Mouse (Mus musculus) embryo, embryonic 11.5 days (tissue): ENCODE results near the gene Gm17087.

Source experiments
- DNase-seq: peaks from one replicate; pipeline ENCODE4 v3.0.0-alpha.2; 2012; ENCODE audit warnings: low read depth, low spot score

The Gm17087 gene

DNA sequence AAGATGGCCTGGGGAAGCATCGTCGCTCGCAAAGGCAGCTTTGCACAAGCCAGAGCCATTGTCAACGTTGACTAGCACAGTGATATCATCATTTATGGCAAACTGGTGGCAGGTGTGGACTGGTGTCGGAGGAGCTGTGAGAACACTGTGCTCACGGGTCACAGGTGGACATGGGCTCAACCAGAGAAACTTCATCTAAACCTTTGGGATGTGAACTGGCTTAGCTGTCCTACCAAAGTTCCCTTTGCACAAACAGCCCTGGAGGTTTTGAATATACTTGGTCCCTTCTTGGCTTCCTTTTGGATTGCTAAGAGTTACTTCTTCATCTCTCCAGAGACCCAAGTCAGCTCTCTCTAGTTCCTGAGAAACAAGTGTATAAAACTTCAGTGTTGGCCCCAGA is at the start of gene Gm17087:
Gm17087 (minus strand) TSS at position 101 of the 400 bp plus-strand sequence.
- DNase-seq = no peak

DNA sequence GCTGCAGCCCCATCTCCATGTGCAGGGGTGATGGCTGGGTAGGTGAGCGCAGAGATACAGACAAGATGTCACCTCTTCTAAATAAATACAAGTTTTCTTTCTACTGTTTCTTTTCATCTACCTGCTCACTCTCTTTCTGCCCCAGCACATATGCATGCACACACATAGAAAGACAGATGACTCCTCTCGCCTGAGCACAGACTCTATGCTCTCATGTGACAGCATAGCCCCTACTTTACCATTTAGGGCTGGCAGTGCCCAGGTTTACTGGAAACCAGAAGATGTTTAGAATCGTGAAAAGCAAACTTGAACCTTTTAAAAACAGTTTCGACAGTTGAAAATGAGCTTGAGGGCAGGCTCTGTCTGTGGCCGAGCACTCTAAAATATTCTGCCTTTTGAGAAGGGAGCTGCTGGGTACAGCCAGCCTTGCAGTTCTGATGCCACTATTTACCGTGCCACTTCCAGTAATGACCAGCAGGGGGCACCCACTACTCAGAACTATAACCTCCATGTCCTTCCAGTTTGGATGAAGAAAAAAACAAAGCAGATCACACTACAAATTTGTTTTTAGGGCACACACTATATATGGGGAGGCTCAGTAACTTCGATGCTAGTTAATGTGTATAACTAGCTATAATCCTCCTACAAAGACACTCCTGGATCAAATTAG is 47.3 kb upstream of the Gm17087 start:
- DNase-seq = peak; percentile 76

DNA sequence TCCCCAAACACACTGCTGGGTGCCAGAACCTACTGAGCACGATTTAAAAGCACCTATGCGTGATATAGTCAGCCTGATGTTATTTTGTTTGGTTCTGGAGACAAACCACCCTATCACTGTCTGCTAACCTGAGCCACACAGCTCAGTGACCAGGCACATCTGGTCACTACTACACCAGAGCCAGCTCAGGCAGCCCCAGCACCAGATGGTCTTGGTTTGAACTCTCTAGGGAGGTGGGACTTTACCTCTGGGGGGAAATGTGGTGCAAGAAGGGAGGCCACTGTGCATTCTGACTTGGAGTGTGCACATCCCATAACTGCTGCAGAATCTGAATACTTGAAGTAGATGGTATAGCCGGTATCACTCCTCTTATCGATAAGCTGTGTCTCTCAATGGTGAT is 45.2 kb upstream of the Gm17087 start:
- DNase-seq = no peak

- DNase-seq = no peak
Observed at GRCm38 (mm10) chr17:8606695-8607094, 39.9 kb upstream of the Gm17087 start.

DNA sequence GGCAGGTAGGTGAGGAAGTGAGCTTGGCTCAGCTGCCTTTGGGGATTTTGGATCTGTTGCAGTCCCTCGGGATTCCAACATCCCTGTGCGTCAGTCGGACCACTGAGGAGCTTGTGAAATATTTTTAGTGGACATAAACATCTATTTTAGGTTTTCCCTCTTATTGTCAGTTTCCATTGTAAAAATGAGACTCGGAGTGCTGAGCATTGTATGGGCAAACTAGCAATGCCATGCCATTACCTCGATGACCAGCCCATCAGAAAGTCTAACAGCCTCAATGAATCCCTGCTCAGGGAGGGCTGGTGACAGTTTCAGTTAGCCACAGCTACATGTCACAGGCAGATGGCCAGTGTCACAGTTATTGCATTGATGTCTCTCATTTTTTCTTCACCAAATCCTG is 39.2 kb upstream of the Gm17087 start:
- DNase-seq = no peak

GRCm38 (mm10) chr17:8602976-8603375 is 36.2 kb upstream of the Gm17087 start:
- no peak for DNase-seq

GRCm38 (mm10) chr17:8597790-8598189 is 31.0 kb upstream of the Gm17087 start:
- DNase-seq = peak; percentile 46

DNA sequence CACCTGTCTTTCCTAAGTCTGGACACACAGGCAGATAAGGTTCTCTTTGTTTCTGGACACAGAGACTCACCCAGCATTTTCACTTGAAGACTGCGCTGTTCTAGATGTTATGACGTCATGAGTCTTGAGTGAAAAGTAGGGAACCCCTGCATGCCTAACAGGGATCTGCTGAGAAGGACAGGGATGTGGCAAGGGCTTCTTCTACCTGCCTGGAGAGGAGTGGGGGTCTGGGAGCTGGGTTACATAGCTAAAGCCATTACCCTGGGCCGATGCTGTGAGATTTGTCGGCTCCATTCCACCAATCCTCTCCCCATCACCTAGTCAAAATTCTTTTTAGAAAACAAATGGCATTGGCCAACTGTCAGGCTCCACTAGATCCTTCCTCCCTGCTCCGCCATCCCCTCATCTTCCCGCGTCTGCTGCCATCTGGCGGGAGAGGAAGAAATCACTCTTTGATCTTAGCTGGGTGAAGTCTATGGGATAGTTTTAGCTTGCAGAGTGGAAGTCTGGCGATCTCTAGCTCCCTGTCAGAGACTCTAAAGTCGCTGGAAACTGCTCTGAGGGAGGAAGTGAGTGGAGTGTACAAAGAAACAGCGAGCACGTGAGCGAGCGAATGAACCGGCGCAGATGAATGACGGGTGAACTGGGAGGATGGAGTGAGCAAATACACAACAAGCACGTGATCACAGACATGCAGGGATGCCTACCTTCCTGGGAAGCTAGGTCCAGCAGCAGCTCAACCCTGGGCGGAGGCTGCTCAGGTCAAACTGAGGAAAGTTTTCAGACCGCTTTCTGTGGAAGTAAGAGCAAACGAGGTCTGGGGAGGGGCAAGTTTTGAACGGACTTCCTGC is 25.9 kb upstream of the Gm17087 start:
- DNase-seq = peak; percentile 64

GRCm38 (mm10) chr17:8581579-8581978 is 14.8 kb upstream of the Gm17087 start:
- no peak for DNase-seq

DNA sequence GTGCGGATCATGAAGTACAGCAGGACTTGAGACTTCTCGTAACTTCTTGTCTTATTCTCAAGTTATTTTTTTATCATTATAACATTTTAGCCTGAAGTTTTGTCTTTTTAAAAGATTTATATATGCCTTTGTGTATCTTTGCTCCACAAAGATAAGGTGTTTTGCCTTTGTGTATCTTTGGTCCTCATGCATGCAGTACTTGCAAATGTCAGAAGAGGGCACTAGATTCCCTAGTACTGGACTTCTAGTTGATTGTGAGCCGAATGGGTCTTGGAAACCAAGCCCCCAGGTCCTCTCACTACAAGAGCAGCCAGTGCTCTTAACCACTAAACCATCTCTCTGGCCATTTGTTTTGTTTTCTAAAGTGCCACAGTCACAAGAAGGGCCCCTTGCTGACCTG is 13.6 kb upstream of the Gm17087 start:
- DNase-seq = no peak

DNA sequence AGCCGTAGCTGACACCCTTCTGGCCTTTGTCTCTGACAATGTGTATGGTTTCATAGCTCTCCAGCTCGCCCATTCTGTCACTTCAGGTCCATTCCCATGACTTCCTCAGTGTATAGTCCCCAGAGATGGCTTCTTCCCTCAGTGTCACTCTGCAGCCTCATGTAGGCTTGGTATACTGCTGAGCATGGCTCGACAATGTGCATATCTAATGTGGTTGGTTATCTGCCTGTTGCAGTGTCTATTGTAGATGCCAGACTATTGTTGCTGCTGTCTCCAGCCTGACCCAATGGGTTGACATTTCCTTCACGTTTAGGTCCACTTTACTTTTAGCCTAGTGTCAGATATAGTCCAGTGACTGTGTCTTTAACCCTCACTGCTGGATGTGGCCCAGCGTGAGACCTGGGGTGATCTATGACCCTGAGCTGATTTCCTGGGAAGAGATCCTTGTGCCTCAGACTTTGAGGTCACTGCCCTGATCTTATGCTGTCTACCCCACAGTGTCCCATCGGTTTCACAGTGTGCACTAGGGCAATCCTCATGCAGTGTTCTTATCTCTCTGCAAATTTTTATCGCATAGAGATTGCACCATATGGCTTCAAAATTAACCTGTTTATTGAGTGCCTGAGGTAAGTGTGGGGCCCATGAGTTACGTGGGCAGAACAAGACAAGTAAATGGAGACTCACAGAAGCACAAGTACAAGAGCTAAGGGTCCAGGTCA is 7.0 kb upstream of the Gm17087 start:
- no peak for DNase-seq

GRCm38 (mm10) chr17:8562886-8563280 is 3.9 kb downstream of the Gm17087 start:
- DNase-seq = no peak

DNA sequence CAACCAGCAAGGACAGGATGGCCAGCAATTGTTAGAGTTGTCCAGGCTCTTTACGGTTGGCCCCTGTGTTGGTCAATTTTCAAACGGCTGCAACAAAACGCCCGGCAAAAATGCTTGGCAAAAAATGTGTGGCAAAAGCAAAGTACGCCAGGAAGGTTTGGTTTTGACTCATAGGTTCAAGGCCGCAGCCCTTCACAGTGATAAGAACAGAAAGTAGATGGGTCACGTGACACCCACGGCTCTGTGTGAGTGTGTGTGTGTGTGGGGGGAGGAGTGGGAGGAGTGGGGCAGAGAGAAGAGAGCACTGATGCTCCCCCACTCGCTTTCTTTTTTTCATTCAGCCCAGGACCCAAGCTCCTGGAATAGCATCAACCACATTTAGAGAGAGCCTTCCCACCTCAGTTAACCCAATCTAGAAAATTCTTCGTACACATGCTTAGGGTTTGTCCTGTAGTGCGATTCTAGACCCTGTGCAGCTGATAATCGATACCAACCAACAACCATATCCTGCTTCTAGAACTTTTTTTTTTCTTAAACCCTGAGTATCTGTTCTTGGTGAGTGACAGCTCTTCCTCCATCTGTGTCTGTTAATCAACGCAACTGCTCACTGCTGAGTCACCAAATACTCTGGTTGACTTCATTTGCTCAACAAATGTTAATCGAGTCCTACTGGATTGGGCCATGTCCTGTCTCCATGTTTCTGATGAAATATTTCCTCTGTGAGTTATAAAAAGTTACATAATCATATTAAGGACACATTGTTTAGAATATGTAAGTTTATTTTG is 4.5 kb downstream of the Gm17087 start:
- DNase-seq = no peak

- DNase-seq = no peak
Observed at GRCm38 (mm10) chr17:8557926-8558325, 8.8 kb downstream of the Gm17087 start.

DNA sequence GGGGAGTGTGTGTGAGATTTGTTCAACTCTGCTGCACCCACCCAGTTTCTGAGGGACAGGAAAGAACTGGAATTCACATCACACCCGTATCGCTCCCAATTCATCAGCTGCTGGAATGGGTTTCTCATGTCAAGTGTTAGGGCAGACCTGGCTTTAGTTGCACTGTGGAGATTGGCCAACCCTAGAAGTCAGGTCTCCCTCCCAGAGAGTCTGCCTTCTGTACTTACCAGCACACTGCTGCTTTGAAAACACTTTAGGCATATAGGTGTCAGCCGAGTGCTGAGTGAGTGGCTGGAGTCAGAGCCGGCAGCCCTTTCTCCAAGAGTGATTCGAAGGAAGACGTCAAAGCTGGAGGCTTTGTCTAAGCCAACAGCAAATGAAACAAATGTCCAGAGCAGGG is 10.5 kb downstream of the Gm17087 start:
- DNase-seq = no peak

- DNase-seq = no peak
Observed at GRCm38 (mm10) chr17:8555785-8556184, 11.0 kb downstream of the Gm17087 start.

- DNase-seq = no peak
Observed at GRCm38 (mm10) chr17:8554219-8554618, 12.5 kb downstream of the Gm17087 start.

DNA sequence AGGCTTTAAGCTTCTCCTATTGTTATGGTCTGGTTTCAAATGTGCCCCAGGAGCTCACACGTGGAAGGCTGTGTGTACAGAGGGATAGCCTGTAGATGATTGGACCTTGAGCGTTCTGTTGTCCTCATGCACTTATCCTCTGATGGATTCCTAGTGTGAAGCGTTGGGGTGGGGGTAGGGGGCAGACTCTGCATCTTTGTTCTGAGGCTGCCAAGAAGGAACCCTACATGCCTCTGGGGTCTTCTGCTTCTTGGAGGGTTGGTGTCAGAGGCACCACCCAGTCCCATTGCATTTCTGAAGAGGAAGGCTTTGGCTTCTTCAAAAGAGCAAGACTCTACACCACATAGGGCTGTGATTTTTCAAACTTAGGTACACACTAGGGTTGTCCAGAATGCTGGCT is 13.1 kb downstream of the Gm17087 start:
- DNase-seq = no peak

- no peak for DNase-seq
Observed at GRCm38 (mm10) chr17:8552346-8553035, 14.3 kb downstream of the Gm17087 start.

DNA sequence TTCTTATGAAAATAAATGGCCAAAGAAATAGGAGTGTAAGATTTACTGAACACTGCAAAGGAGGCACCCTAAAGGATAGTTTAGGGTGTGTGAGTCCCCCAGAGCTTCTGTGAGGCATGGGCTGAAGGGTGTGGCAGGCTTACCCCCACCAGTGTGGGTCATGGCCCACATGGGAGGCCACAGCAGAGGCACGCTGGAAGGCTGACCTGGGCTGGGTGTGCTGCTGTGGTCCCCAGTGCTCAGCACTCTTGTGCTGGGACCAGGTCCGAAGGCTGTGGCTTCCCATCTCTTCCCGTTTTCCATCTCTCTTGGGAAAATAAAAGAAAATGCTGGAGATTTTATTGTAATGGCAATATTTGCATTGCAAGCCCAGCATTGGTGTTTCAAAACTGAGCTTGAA is 15.1 kb downstream of the Gm17087 start:
- no peak for DNase-seq

DNA sequence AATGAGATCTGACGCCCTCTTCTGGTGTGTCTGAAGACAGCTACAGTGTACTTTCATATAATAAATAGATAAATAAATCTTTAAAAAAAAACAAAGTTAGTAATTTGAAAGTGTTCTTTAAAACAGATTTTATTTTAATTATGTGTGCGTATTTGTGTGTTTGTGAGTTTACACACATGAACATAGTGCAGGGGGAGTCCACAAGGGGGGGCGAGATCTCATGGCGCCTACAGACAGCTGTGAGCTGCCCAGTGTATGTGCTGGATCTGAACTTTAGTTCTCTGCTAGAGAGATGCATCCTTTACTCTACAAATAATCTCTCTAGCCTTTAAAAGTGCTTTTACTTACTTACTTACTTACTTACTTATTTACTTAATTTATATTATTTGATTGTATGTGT is 18.0 kb downstream of the Gm17087 start:
- DNase-seq = no peak
